Mouse (Mus musculus): ENCODE results near the gene Chaf1a. TPM values are rescaled to one million over a fixed set of nuclear protein-coding genes. Genes with fewer than 3 reads are reported as not detected.
"Not testable (repeated sequence)": the region's sequence is repeated elsewhere in the genome, so short reads cannot be mapped to it uniquely, and the experiment has no call there.

Gene Chaf1a
- polyA plus RNA-seq, 1 experiment from 2014 or later: 4.0 TPM

DNA sequence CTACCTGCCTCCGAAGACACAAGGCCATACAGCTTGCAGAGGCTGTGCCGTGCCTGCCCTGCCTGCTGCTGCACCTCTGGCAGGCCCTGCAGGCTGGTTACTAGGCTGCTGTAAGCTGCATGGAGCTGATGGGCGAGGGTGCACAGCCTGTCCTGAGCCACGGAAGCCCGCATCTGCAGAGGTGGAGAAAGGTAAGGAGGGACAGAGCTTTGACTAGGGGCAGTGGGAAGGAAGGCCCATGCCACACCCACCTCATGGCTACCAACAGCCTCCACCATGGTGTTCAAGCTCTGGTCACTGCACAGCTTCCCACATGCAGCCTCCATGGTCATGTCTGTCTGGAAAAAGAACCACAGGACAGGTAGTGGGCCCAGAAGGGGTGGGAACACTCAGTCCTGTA, 61.9 kb downstream of the Chaf1a start:
- ATAC-seq (ENCODE audit: low FRiP score): no peak
- H3K9me3 ChIP-seq (replicated peaks): no peaks in the 10 kb centered on the region
- no peak overlapping the region for H3K9ac ChIP-seq (replicated peaks)
- peaks cover 67% of the 10 kb centered on the region for H3K36me3 ChIP-seq
- no peak overlapping the region for H3K4me2 ChIP-seq
- H3K27ac ChIP-seq (replicated peaks): no peak overlapping the region
- no peaks in the 10 kb centered on the region for H3K27me3 ChIP-seq (replicated peaks)
- WGBS: 93% methylated on average over 5 of the region's 5 CpGs
- no peaks in the 10 kb centered on the region for H3K4me1 ChIP-seq
- no peak overlapping the region for H3K4me3 ChIP-seq (replicated peaks)

DNA sequence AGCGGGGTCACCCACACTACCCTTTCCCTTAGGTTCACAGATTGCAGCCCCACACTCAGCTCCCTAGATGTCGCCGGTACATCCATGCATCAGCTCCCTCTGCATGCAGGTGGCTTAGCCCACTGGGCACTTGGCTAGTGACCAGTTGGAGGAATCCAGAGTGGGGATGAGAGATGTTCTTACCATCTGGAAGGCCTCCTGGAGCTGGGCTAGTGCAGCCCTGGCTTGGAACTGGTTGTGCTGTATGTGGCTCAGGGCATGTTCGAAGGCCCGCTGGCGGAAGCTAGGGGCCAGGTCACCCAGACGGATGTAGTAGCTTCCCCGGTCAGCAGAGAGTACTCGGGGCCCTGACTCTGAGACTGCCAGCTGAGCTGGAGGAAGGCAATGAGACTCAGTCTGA, 62.7 kb downstream of the Chaf1a start:
- 95% methylated on average over 9 of the region's 9 CpGs for WGBS
- Histone ChIP-seq H3K4me3 (replicated peaks) (no peak overlapping the region), H3K36me3 (peaks cover 59% of the 10 kb centered on the region), H3K9ac (replicated peaks) (no peak overlapping the region), H3K9me3 (replicated peaks) (no peaks in the 10 kb centered on the region), H3K27ac (replicated peaks) (no peak overlapping the region), H3K4me2 (no peak overlapping the region), H3K4me1 (no peaks in the 10 kb centered on the region), H3K27me3 (replicated peaks) (no peaks in the 10 kb centered on the region)
- ATAC-seq (ENCODE audit: low FRiP score): no peak

DNA sequence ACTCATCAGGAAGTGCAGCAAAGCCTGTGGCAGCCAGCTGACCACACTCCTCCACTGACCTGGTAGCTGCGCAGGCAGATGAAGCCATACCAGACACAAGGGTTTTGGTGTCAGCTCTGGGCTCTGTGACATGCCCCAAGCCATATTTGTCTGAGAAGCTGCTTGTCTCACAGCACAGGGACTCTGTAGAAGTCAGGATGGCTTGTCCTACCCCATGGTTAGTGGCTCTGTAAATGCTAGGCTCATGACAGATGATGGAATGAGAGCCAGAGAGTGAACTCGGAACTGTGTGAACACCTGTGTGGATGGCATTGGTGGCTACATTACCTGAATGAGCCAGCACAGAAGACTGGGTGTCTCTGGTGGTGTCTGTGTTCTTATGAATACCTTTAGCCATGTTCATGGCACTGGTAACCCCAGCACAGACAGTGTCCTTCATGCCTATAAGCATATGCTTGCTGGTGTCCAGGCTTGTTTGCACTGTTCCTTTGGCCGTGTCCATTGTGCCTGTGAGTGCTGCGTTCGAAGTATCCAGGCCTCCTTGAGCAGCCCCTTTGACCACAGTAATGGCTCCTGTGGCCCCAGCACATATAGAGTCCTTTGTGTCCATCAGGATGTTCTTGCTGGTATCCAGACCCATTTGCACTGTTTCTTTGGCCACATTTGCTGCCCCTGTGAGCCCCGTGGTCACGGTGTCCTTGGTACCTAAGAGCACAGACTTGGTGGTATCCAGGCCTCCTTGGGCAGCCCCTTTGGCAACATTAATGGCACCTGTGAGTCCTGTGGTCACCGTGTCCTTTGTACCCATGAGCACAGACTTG, 63.4 kb downstream of the Chaf1a start:
- WGBS: 98% methylated on average over 8 of the region's 8 CpGs
- no peak for ATAC-seq (ENCODE audit: low FRiP score)
- no peaks in the 10 kb centered on the region for H3K4me1 ChIP-seq
- H3K9me3 ChIP-seq (replicated peaks): no peaks in the 10 kb centered on the region
- H3K27me3 ChIP-seq (replicated peaks): no peaks in the 10 kb centered on the region
- no peak overlapping the region for H3K4me3 ChIP-seq (replicated peaks)
- H3K4me2 ChIP-seq: no peak overlapping the region
- H3K27ac ChIP-seq (replicated peaks): no peak overlapping the region
- peaks cover 52% of the 10 kb centered on the region for H3K36me3 ChIP-seq
- no peak overlapping the region for H3K9ac ChIP-seq (replicated peaks)

- H3K36me3 ChIP-seq: peaks cover 41% of the 10 kb centered on the region
- H3K4me3 ChIP-seq (replicated peaks); ATAC-seq (ENCODE audit: low FRiP score); H3K9me3 ChIP-seq (replicated peaks); H3K27me3 ChIP-seq (replicated peaks); H3K27ac ChIP-seq (replicated peaks); H3K4me2 ChIP-seq; H3K9ac ChIP-seq (replicated peaks); H3K4me1 ChIP-seq: not testable (repeated sequence)
- 87% methylated on average over 2 of the region's 5 CpGs for WGBS
These were observed 64.6 kb downstream of the Chaf1a start for GRCm38 (mm10) chr17:56104821-56105220.

- H3K27ac ChIP-seq (replicated peaks); H3K9ac ChIP-seq (replicated peaks); H3K4me3 ChIP-seq (replicated peaks); H3K9me3 ChIP-seq (replicated peaks); H3K27me3 ChIP-seq (replicated peaks); ATAC-seq (ENCODE audit: low FRiP score); H3K4me2 ChIP-seq; H3K4me1 ChIP-seq: not testable (repeated sequence)
- peaks cover 25% of the 10 kb centered on the region for H3K36me3 ChIP-seq
- WGBS: 98% methylated on average over 4 of the region's 4 CpGs
These were observed 66.2 kb downstream of the Chaf1a start for GRCm38 (mm10) chr17:56106436-56106835.

GRCm38 (mm10) chr17:56106981-56107380, 66.7 kb downstream of the Chaf1a start:
- peaks cover 21% of the 10 kb centered on the region for H3K36me3 ChIP-seq
- no peak overlapping the region for H3K4me3 ChIP-seq (replicated peaks)
- no peak for ATAC-seq (ENCODE audit: low FRiP score)
- H3K9ac ChIP-seq (replicated peaks): no peak overlapping the region
- 79% methylated on average over 4 of the region's 4 CpGs for WGBS
- no peaks in the 10 kb centered on the region for H3K9me3 ChIP-seq (replicated peaks)
- no peaks in the 10 kb centered on the region for H3K4me1 ChIP-seq
- no peak overlapping the region for H3K4me2 ChIP-seq
- H3K27me3 ChIP-seq (replicated peaks): no peaks in the 10 kb centered on the region
- H3K27ac ChIP-seq (replicated peaks): no peak overlapping the region

GRCm38 (mm10) chr17:56107736-56108135, 67.5 kb downstream of the Chaf1a start:
- H3K4me2 ChIP-seq: no peak overlapping the region
- no peaks in the 10 kb centered on the region for H3K4me1 ChIP-seq
- no peaks in the 10 kb centered on the region for H3K27me3 ChIP-seq (replicated peaks)
- H3K9ac ChIP-seq (replicated peaks): no peak overlapping the region
- no peaks in the 10 kb centered on the region for H3K9me3 ChIP-seq (replicated peaks)
- peaks cover 13% of the 10 kb centered on the region for H3K36me3 ChIP-seq
- ATAC-seq (ENCODE audit: low FRiP score): no peak
- no peak overlapping the region for H3K4me3 ChIP-seq (replicated peaks)
- no peak overlapping the region for H3K27ac ChIP-seq (replicated peaks)
- 64% methylated on average over 2 of the region's 2 CpGs for WGBS

DNA sequence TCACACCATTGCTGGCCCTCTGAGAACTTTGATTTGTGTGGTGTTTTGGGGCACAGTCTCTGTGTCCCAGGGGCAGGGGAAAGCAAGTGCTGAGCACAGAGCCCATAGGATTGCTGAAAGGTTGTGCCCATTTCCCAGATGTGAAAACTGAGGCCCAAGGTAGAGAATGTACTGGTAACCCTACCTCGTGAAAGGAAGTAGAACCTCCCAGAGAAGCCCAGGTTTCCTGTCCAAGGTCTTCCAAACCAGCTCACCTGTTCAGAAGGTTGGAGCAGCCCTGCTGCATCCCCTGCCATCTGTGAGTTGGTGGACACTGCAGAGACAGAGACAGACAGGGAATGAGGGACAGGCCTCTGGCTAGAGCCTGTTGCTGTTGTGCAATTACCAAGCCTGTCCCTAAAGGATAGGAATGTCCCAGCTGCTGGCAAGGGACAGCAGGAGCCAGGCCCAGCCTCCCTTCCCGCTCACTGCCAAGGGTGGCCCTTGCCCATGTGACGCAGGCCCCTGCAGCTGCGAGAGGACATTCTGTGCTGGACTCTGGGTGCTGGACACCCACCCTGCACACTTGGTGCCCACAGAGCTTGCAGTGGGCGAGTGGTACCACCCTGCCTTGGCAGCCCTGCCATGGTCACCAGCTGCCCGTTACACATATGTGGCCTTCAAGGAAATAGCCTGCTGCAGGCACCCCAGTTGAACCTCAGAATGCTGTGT, 68.2 kb downstream of the Chaf1a start:
- H3K4me3 ChIP-seq (replicated peaks): no peak overlapping the region
- H3K27ac ChIP-seq (replicated peaks): no peak overlapping the region
- H3K4me2 ChIP-seq: no peak overlapping the region
- WGBS: 85% methylated on average over 6 of the region's 6 CpGs
- H3K9me3 ChIP-seq (replicated peaks): no peaks in the 10 kb centered on the region
- peaks cover 5% of the 10 kb centered on the region for H3K36me3 ChIP-seq
- H3K4me1 ChIP-seq: no peaks in the 10 kb centered on the region
- H3K27me3 ChIP-seq (replicated peaks): no peaks in the 10 kb centered on the region
- ATAC-seq (ENCODE audit: low FRiP score): no peak
- no peak overlapping the region for H3K9ac ChIP-seq (replicated peaks)

- 56% methylated on average over 10 of the region's 10 CpGs for WGBS
- Histone ChIP-seq H3K4me3 (replicated peaks) (no peak within 1 kb of the TSS), H3K9ac (replicated peaks) (no peak within 1 kb of the TSS), H3K36me3 (no peaks in the 10 kb centered on the region), H3K27me3 (replicated peaks) (no peaks in the 10 kb centered on the region), H3K4me2 (no peak within 1 kb of the TSS), H3K27ac (replicated peaks) (no peak within 1 kb of the TSS), H3K9me3 (replicated peaks) (no peaks in the 10 kb centered on the region), H3K4me1 (no peaks in the 10 kb centered on the region)
- no peak for ATAC-seq (ENCODE audit: low FRiP score)
These were observed 69.2 kb downstream of the Chaf1a start, which contains the start of gene Plin4 for GRCm38 (mm10) chr17:56109219-56110051. Plin4 (minus strand) TSS chr17:56109803.

DNA sequence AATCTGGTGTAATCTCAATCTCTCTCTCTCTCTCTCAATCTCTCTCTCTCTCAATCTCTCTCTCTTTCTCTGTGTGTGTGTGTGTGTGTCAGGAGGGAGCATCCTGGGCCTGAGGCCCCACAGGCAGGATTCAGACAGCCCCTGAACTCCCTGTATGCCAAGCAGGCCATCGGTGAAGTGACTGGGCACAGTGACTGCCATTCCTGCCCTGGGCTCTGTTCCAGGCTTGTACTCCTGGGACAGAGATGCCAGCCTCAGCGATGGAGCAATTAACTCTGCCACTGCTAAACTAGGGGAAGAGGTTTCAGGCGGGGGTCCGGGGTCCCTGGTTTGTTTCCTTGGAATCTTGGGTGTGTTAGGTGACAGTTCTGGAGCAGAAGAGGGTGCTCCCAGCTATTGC, 70.3 kb downstream of the Chaf1a start:
- Histone ChIP-seq H3K4me3 (replicated peaks) (no peak overlapping the region), H3K9me3 (replicated peaks) (no peaks in the 10 kb centered on the region), H3K4me1 (no peaks in the 10 kb centered on the region), H3K27me3 (replicated peaks) (no peaks in the 10 kb centered on the region), H3K9ac (replicated peaks) (no peak overlapping the region), H3K27ac (replicated peaks) (no peak overlapping the region), H3K36me3 (no peaks in the 10 kb centered on the region), H3K4me2 (no peak overlapping the region)
- no peak for ATAC-seq (ENCODE audit: low FRiP score)
- 49% methylated on average over 4 of the region's 4 CpGs for WGBS

DNA sequence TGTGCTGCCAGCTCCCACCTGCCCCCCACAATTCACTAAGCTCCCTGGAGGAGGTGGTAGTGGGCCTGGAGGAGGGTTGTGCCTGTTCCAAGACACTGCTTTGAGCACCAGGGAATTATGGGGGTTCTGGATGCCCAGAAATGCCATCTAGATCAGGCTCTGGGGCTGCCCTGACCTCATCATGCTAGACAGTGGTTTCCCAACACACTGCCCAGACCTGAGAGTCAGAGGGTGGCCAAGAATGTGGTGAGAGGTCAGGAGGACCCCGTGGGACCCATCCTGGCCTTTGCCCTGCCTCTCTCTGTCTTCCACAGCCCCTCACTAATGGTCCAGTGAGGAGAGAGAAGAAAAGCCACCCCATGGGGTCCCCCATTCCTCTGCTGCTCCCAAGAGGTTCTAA, 70.8 kb downstream of the Chaf1a start:
- Histone ChIP-seq H3K27me3 (replicated peaks) (peaks cover under 1% of the 10 kb centered on the region; the same call in 1 of the 2 replicates), H3K36me3 (no peaks in the 10 kb centered on the region), H3K4me2 (no peak overlapping the region), H3K9me3 (replicated peaks) (no peaks in the 10 kb centered on the region), H3K4me3 (replicated peaks) (no peak overlapping the region), H3K27ac (replicated peaks) (no peak overlapping the region), H3K4me1 (no peaks in the 10 kb centered on the region), H3K9ac (replicated peaks) (no peak overlapping the region)
- no peak for ATAC-seq (ENCODE audit: low FRiP score)
- WGBS: 60% methylated on average over 1 of the region's 1 CpGs

Data from neural tube, embryonic 15.5 days (tissue).